Mouse (Mus musculus) activated CD4-positive, CD25-positive, alpha-beta regulatory T cell, adult 4 months (primary cell): Measurements from ENCODE around the gene Lrrc29. TPM values are rescaled to one million over a fixed set of nuclear protein-coding genes. Genes with fewer than 3 reads are reported as not detected.
"Not testable (repeated sequence)": the region's sequence is repeated elsewhere in the genome, so short reads cannot be mapped to it uniquely, and the experiment has no call there.

Experiments
- ATAC-seq: one replicate; pipeline ENCODE4 v1.8.0; 2017
- polyA plus RNA-seq, 2 experiments: library from polyadenylated mRNA; unstranded; fragments of 100-300 nt; shearing (Covaris generic); gene quantifications; one replicate each; pipeline ENCODE4 v1.2.1; 2017

Lrrc29 gene
- polyA plus RNA-seq, 2 experiments from 2014 or later = 1.4 to 2.7 TPM

DNA sequence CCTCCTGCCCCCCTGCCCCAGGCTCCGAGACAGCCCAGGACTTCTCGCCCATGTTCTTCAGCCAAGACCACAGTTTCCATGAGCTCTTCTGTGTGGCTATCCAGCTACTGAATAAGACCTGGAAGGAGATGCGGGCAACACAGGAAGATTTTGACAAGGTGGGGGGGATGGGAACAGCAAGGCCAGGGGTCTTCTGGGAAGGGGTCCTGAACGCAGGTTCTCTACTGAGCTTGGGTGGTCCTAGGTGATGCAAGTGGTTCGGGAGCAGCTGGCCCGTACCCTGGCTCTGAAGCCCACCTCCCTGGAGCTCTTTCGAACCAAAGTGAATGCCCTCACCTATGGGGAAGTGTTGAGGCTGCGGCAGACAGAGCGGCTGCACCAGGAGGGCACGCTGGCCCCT lies 17.6 kb downstream of the Lrrc29 start:
- ATAC-seq = no peak

- no peak for ATAC-seq
These were observed 18.4 kb downstream of the Lrrc29 start for GRCm38 (mm10) chr8:105307670-105308069.

- no peak for ATAC-seq
These were observed 19.9 kb downstream of the Lrrc29 start for GRCm38 (mm10) chr8:105306146-105306691.

DNA sequence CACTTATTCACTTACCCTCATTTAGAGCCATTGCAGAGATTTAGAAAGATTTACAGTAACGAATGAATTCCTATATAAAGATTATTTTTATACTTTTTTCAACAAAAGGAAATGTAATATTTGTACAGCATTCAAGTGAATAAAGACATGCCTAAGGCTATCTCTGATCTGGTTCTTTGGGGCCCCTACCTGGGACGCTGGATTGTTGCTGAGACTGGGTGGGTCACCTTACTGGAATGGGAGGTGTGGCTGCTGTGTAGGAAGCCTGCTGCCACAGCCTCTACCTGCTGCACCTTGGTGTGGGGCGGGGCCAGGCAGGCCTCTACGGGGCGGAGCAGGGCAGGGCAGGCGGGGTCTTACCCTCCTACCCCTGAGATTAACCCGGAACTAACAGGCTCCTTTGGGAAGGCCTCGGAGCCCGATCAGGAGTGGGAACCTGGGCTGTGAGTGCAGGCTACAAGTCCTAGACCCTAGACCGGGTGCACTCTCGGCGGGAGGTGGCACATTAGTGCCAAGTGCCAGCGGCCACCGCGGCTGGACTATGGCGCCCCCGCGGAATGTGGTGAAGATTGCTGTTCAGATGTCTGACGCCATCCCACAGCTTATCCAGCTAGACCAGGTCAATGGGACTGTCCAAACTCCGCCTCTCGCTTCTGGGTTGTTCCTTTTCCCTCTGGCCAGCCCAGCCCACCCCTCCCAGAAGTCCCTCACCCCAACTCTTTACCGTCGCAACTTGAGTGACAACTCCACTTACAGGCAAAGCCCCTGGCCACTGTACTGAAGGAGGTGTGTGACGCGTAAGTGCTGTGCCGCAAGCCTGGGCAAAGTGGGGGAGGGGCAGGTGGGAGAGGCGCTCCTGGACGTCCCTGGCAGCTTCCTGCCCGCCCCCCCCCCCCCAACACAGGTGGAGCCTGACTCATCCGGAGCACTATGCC lies 20.6 kb downstream of the Lrrc29 start, which contains the start of gene Elmo3:
TSS of gene Elmo3 (plus strand) at position 391 of the 935 bp plus-strand sequence.
- peak; percentile 59 for ATAC-seq

DNA sequence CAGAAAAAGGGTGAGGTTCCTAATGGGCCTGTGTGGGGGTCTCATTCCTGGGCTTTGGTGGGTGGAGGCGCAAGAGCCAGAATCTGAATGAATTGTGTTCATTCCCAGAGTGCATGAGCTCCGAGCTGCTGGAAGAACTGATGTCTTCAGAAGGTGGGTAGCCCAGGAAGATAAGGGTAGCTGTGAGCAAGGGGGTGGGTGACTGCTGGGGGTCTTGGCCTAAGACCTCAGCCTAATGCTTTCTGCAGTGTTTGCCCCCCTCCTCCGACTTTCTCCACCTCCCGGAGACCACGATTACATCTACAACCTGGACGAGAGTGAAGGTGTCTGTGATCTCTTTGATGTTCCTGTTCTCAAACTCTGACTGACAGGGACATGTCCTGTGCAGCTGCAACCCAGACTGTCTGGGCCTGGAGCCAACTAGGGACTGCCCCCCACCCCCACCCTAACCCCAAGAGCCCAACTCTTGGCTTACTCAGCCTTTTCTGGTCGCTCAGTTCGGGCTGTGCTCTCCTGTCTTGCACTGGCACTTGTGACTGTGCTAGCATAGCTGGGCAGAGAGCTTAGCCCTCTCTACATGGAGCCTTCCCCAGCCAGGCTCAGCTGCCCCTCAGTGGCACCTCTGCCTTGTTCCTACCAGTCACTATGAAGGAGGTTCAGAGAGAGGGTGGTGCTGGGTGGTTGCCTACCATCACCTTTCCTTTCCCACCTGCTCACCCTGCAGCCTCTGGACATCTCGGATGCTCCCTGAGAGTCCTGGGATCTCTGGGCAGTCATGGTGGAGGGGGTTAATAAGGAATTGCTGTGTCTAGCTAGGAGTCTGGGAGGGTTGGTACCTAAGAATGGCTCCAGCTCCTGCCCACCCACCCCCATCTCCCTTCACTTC lies 21.5 kb downstream of the Lrrc29 start:
- ATAC-seq = peak; percentile 51

DNA sequence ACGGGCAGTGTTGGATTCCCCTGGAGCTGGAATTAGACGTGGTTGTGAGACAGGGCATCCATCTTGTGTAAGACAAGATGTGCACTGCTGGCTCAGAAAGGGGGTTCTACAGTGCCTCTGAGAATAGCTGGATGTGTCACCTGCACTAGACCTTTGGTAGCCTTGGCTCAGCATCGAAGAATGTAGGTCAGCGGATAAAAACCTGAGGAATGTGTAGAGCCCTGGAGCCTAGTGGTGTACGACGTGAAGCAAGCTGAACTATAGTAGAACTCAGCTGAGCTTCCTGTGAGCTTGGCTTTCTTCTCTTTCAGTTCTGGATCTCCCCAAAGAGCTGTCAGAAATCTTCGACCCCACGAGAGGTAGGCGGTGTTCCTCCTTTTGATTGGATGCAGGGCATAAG lies 22.2 kb downstream of the Lrrc29 start:
- no peak for ATAC-seq

DNA sequence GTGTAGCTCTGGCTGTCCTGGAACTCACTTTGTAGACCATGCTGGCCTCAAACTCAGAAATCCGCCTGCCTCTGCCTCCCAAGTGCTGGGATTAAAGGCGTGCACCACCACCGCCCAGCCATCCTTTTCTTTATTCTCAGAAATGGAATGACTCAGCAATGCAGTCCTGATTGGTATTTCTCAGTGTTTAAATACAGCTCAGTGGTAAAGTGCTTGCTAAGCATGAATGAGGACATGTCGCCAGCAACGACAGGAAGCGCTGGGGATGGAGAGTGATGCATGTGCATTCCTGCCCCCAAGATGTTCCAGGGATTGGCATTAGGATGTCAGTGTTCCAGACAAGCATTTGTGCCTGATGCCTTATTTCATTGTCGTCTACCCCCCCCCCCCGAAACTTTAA lies 22.7 kb downstream of the Lrrc29 start:
- no peak for ATAC-seq

DNA sequence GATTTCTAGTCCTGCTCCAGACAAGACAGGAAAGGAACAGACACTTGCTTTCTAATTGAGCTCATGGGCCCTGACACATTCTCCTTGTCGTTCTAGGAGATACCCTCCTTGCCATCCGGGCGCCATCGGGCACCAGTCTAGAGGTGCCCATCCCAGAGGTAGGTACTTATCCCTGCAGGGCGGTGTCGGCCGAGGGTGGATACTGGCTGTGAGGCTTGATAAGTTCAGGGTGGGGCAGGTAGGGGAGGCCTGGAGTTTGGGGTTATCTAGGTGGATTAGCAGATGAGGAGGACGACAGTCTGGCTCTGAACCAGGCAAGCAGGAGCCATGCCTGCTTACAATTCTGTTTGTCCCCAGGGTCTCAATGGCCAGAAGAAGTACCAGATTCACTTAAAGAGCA lies 26.1 kb downstream of the Lrrc29 start:
- ATAC-seq = no peak

- ATAC-seq = no peak
These were observed 27.5 kb downstream of the Lrrc29 start for GRCm38 (mm10) chr8:105298351-105299252.

GRCm38 (mm10) chr8:105297511-105298192 lies 28.4 kb downstream of the Lrrc29 start, which contains the start of gene E2f4:
Gene E2f4 (plus strand): TSS chr8:105297663.
- peak; percentile 99 for ATAC-seq

GRCm38 (mm10) chr8:105295895-105296573 lies 30.0 kb downstream of the Lrrc29 start, which contains the start of gene Exoc3l:
Gene Exoc3l (minus strand): TSS chr8:105296101.
- ATAC-seq = no peak

GRCm38 (mm10) chr8:105295256-105295655 lies 30.8 kb downstream of the Lrrc29 start:
- ATAC-seq = no peak

DNA sequence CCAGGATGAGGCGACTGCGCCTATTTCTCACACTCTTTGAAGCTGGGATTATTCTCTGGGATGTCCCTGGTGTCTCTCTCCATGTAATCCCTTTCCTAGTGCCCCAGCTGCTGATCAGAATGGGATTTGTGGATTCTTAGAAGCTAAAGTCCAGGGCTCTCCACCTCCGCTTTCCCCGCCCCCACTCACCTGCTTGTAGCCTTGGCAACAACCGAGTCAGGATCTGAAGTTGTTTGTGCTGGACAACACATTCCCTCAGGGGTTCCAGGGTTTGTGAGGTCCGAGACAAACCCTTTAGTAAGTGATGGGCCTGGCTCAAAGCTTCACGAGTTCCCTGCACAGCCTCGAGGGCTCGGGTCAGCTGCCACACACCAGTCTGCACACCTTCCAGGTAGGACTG lies 31.3 kb downstream of the Lrrc29 start:
- no peak for ATAC-seq

- no peak for ATAC-seq
These were observed 32.7 kb downstream of the Lrrc29 start for GRCm38 (mm10) chr8:105293405-105293804.

- ATAC-seq = no peak
These were observed 33.6 kb downstream of the Lrrc29 start for GRCm38 (mm10) chr8:105292471-105292870.

DNA sequence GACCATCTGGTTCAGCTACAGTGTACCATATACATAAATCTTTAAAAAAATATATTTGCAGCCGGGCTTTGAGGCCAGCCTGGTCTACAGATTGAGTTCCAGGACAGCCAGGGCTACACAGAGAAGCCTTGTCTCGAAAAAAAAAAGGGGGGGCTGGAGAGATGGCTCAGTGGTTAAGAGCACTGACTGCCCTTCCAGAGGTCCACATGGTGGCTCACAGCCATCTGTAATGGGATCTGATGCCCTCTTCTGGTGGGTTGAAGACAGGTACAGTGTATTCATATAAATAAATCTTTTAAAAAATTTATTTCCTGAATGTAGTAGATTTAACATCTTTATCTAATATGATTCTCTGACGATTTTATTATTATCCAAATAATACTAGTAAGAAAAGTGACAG lies 34.3 kb downstream of the Lrrc29 start:
- not testable (repeated sequence) for ATAC-seq

DNA sequence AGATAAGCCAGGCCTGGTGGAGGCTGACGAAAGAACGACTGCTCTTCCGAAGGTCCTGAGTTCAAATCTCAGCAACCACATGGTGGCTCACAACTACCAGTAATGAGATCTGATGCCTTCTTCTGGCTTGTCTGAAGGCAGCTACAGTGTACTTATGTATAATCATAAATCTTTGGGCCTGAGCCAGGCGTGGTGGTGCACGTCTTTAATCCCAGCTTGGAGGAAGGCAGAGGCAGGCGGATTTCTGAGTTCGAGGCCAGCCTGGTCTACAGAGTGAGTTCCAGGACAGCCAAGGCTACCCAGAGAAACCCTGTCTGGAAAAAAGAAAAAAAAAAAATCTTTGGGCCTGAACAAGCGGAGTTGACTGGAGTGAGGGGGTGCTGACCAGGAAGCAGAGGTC lies 34.7 kb downstream of the Lrrc29 start:
- not testable (repeated sequence) for ATAC-seq

DNA sequence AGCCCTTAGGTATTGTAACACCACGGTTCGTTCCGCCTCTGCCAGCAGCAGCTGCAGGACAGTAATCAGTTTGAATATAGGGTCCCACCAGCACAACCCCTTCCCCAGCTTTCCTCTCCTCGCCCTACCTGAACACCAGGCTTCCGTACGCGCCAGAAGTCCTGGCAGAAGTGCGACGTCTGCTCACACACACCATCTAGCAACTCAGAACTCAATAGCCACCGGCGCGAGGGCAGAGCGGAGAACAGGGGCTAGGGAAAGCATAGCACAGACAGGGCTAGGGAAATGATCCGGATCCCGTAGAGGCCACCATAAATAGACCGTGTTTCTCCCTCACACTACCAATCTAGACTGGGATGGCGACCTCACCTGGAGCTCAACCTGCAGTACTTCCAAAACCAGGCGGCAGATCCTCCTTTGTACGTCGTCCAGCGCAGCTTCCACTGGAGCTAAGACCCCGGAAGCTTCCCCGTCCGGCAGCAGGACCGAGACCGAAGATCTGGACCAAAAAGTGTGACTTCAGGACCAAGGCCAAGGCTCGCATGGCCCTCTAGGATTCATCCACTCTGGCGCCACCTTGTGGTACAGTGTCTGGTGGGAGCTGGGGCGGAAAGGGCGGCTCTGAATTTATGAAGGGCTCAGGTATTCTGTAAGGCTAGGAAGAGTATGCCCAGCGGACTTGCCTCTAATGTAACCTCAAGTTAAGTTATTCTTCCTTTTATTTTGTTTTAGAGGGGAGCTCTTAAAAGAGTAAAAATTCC lies 35.3 kb downstream of the Lrrc29 start:
- peak; percentile 30 for ATAC-seq

DNA sequence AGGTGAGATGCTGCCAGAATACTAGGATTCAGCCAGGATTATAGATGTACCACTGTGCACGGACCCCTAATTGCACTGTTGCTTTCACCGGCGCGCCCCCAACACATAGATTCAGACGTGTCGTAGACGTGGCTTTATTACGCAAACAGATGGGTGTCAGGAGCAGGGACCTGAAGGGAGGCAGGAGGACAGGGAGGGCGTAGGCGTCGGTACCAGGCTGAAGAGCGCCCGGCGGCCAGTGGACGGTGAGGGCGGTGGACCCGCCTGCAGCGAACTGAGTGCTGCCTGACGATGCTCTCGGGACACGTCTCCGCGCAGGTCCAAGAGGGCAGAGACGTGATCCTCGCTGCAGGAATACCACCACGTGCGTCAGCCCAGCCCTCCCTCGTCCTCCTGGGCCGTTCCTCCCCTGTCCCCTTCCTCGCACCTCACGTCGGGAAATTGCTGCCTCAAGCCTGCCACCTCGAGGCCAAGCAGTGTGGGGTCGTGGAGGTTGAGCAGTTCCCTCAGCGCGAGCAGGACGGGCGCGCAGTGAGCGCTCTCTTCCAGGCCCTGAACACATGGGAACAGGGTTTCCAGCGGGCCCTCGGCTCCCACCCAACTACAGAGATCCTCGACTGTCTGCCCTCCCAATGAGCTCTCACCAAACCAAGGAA lies 36.1 kb downstream of the Lrrc29 start, which contains the start of gene 4931428F04Rik:
TSS of gene 4931428F04Rik (minus strand) at position 60 of the 656 bp plus-strand sequence.
- no peak for ATAC-seq
